Mouse (Mus musculus): Measurements from ENCODE around the gene Sept11. TPM values are rescaled to one million over a fixed set of nuclear protein-coding genes. Genes with fewer than 3 reads are reported as not detected.

Gene Sept11
- polyA plus RNA-seq, 1 experiment from 2014 or later, result 148 TPM

DNA sequence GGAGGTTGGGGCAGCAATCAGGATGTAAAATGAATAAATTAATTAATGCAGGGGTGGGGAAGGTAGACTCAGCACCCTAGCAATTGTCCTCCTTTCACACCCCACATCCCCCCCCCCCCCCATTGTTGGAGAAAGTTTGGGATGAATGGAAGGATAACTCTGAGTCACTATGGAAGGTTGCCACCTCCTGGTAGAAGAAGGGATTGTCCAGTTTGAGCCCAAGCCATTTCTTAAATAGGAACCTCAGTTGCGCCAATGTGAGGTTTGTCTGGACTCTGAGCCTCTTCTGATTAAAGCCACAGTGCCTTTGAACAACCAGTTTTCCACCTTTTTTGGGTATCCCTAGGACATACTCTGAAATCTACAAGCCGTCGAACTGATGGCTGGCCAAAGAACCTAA is 70.3 kb downstream of the Sept11 start:
- H3K4me1 ChIP-seq, result no peaks in the 10 kb centered on the region
- no peak overlapping the region for H3K27ac ChIP-seq
- no peak overlapping the region for H3K4me2 ChIP-seq
- H3K27me3 ChIP-seq (replicated peaks), result no peaks in the 10 kb centered on the region
- H3K36me3 ChIP-seq (replicated peaks), result peaks cover 43% of the 10 kb centered on the region
- no peak overlapping the region for H3K4me3 ChIP-seq
- no peaks in the 10 kb centered on the region for H3K9me3 ChIP-seq
- H3K9ac ChIP-seq, result no peak overlapping the region
- WGBS, result 80% methylated on average over 3 of the region's 3 CpGs
- no peak for ATAC-seq (replicated peaks)

DNA sequence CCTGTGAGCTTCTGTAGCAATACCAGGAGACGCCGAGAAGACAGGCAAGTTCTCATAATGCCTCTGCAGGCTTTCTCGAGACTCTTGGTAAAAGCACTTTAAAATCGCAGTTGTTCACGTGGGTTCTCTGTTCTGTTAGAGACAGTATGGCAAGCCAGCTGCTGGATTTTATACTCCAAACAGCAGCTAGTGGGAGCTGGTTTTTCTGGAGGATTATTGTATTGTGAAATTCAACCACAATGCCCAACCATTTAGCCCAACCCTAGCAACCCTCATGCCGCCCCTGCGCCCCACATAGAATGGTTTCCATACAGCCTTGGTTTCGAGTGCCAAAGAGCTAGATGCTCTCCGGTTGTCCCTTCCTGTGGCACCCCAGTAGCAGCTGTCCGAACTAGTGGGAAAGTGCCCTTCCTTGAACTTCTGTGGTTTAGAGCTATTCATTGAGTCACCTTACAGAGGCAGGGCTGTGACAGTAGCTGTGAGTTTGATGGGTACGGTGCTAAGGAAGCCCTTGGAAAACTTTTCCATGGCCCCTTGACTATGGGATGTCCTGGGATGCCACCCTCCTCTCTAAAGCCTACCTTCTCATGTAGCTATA is 74.8 kb downstream of the Sept11 start:
- Histone ChIP-seq H3K27me3 (replicated peaks) (no peaks in the 10 kb centered on the region), H3K9ac (no peak overlapping the region), H3K27ac (no peak overlapping the region), H3K36me3 (replicated peaks) (peaks cover 43% of the 10 kb centered on the region), H3K4me2 (no peak overlapping the region), H3K4me1 (no peaks in the 10 kb centered on the region), H3K4me3 (no peak overlapping the region), H3K9me3 (no peaks in the 10 kb centered on the region)
- WGBS, result 87% methylated on average over 11 of the region's 11 CpGs
- ATAC-seq (replicated peaks), result no peak

DNA sequence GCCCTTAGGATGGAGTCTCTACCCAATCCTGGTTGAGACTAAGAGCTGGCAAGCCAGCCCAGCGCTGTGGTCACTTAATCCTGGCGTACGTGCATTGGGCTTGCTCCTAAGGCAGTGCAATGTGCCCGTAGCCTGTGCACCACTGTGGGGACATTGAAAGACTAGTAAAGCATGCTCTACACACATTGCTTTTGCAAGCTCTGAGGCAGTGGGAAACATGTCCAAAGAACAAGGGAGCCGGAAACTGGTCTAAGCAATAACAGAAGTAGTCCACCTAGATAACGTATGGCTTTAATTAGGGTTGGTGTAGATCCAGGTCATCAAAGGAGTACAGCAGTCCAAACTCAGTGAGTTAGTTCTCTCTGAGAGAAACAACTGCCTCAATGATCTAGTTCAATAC is 75.4 kb downstream of the Sept11 start:
- Histone ChIP-seq H3K4me3 (no peak overlapping the region), H3K4me1 (no peaks in the 10 kb centered on the region), H3K9ac (no peak overlapping the region), H3K27me3 (replicated peaks) (no peaks in the 10 kb centered on the region), H3K4me2 (no peak overlapping the region), H3K9me3 (no peaks in the 10 kb centered on the region), H3K27ac (no peak overlapping the region), H3K36me3 (replicated peaks) (peaks cover 43% of the 10 kb centered on the region)
- ATAC-seq (replicated peaks), result no peak
- 94% methylated on average over 6 of the region's 6 CpGs for WGBS

DNA sequence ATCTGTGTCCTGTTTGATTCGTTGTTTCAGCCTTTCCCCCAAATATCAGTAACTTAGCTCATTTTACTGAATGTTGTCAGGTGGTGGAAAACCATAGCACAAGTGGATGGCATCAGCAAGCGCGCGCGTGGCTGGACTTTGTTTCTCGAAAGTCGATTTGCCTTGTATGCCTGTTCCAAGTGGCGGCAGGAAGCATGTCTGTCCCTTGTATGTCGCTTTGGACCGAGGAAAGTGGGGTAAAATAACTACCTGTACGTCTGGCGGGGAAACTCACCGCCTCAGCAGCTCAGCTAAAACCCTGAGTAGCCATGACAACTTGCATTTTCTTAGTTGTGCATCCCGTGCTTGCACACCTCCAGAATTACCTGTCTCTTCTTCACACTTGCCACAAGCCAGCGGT is 78.2 kb downstream of the Sept11 start:
- no peak for ATAC-seq (replicated peaks)
- H3K9ac ChIP-seq, result no peak overlapping the region

DNA sequence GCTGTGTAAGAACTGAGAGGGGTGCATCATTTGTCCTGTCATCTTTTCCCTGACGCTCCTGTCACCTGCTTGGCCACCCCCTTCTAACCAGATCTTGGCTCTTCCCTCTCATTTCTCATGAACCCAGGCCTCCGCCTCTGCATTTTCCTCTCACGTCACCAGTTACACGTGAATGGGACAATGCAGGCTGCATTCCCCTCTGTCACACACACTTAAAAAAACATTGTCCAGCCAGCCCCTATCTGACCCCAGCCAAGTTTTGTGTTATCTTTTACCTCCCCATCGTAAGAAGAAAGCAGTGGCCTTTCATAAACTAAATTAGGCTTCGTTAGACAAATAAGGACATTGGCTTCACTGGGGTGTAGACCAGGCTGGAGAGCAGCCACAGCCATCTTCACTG is 79.3 kb downstream of the Sept11 start:
- no peak for ATAC-seq (replicated peaks)
- Histone ChIP-seq H3K9ac (no peak overlapping the region), H3K36me3 (replicated peaks) (peaks cover 22% of the 10 kb centered on the region; the same call in 1 of the 2 replicates), H3K27ac (no peak overlapping the region), H3K4me3 (no peak overlapping the region), H3K4me1 (no peaks in the 10 kb centered on the region), H3K27me3 (replicated peaks) (no peaks in the 10 kb centered on the region), H3K4me2 (no peak overlapping the region), H3K9me3 (no peaks in the 10 kb centered on the region)
- WGBS, result 91% methylated on average over 6 of the region's 6 CpGs

More for the DNA sequence above, 78.2 kb downstream of the Sept11 start:
- Histone ChIP-seq H3K4me2 (no peak overlapping the region), H3K27ac (no peak overlapping the region), H3K4me1 (no peaks in the 10 kb centered on the region), H3K9me3 (no peaks in the 10 kb centered on the region), H3K36me3 (replicated peaks) (peaks cover 27% of the 10 kb centered on the region; the same call in 1 of the 2 replicates), H3K4me3 (no peak overlapping the region), H3K27me3 (replicated peaks) (no peaks in the 10 kb centered on the region)
- WGBS, result 95% methylated on average over 15 of the region's 15 CpGs

DNA sequence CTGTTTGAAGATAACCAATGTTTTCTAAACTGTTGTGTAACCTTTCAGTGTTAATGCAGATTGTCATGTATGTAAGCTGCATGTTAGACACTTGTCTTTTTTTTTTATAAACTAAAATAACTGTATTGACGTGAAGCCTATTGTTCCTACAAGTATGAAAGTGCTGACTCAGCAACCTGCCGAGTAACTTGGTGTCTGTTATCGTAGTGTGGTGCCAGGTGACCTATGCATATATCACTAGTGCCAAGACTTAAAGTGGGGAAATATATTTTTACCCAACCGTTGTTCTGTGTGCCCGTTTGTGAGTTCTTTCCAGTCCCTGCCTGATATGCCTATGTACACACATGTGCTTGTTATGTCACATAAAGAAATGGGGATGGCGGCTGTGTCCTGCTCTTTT is 81.4 kb downstream of the Sept11 start:
- Histone ChIP-seq H3K27me3 (replicated peaks) (no peaks in the 10 kb centered on the region), H3K4me3 (no peak overlapping the region), H3K4me1 (no peaks in the 10 kb centered on the region), H3K9me3 (no peaks in the 10 kb centered on the region), H3K4me2 (no peak overlapping the region), H3K36me3 (replicated peaks) (peaks cover 10% of the 10 kb centered on the region; the same call in 1 of the 2 replicates), H3K27ac (no peak overlapping the region), H3K9ac (no peak overlapping the region)
- no peak for ATAC-seq (replicated peaks)
- WGBS, result 90% methylated on average over 6 of the region's 6 CpGs

DNA sequence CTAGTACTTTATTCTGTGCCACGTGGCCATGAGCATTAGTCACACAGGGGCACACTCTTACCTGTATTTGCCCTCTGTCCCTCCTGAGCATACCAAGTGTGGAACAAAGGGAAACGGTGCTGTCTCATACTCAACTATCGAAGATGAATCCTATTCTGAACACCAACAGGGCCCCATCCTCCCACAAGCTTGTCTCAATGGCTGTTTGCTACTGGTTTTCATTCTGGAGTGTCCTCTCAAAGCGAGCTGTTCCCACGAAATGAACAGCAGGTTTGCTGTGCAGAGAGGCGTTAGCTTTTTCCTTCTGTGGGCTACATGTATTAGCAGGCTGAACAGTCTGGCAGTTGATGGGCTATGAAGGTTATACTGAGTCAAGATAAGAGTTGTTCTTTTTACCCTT is 85.4 kb downstream of the Sept11 start:
- Histone ChIP-seq H3K27me3 (replicated peaks) (no peaks in the 10 kb centered on the region), H3K36me3 (replicated peaks) (peaks cover 5% of the 10 kb centered on the region; the same call in 1 of the 2 replicates), H3K4me2 (no peak overlapping the region), H3K27ac (no peak overlapping the region), H3K9me3 (no peaks in the 10 kb centered on the region), H3K4me1 (no peaks in the 10 kb centered on the region), H3K9ac (no peak overlapping the region), H3K4me3 (no peak overlapping the region)
- no peak for ATAC-seq (replicated peaks)
- 79% methylated on average over 6 of the region's 6 CpGs for whole genome bisulfite sequencing

DNA sequence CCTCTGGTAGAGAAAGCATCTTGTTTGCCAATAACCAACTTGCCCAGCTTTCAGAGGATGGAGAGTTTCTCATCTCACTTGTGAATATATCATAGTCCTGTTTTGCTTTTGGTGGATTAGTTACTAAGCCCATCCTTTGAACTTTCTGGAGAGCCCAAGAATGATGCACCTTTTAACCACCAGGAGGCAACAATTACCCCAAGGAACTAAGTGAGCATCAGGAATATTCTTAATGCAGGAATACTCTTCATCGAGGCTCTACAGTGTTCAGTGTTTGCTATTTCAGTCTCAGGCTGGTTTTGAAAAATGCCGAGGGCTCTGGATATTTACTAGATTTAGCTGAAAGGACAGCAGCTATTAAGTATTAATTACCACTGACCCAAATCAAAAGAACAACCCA is 87.0 kb downstream of the Sept11 start:
- H3K4me3 ChIP-seq, result no peak overlapping the region
- no peaks in the 10 kb centered on the region for H3K4me1 ChIP-seq
- no peaks in the 10 kb centered on the region for H3K27me3 ChIP-seq (replicated peaks)
- no peaks in the 10 kb centered on the region for H3K9me3 ChIP-seq
- WGBS, result 80% methylated on average over 2 of the region's 2 CpGs
- H3K36me3 ChIP-seq (replicated peaks), result peaks cover 10% of the 10 kb centered on the region; the same call in 1 of the 2 replicates
- H3K9ac ChIP-seq, result no peak overlapping the region
- H3K4me2 ChIP-seq, result no peak overlapping the region
- peak; percentile 24; the same call in 1 of the 2 replicates for ATAC-seq (replicated peaks)
- H3K27ac ChIP-seq, result no peak overlapping the region

DNA sequence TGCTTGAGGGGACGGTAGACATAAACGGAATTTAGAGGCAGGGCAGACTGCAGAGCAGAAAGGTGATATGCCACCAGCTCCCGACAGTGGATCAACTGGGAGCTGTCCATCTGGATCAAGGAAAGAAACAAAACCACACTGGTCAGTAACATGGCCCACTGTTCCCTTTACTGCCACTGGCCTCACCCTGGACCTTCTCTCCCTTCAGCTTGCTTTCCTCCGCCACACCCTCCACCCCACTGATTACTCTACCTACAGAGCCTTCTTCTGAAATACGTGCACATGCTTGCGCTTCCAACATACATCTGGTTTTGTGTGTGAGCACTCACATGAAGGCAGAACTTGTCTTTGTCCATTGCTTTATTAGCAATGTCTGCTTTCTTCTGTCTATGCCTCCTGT is 90.1 kb downstream of the Sept11 start:
- Histone ChIP-seq H3K4me3 (no peak overlapping the region), H3K9ac (no peak overlapping the region), H3K4me2 (no peak overlapping the region), H3K4me1 (no peaks in the 10 kb centered on the region), H3K9me3 (no peaks in the 10 kb centered on the region), H3K27me3 (replicated peaks) (no peaks in the 10 kb centered on the region), H3K27ac (no peak overlapping the region), H3K36me3 (replicated peaks) (peaks cover 29% of the 10 kb centered on the region)
- ATAC-seq (replicated peaks), result no peak
- WGBS, result 85% methylated on average over 6 of the region's 6 CpGs

DNA sequence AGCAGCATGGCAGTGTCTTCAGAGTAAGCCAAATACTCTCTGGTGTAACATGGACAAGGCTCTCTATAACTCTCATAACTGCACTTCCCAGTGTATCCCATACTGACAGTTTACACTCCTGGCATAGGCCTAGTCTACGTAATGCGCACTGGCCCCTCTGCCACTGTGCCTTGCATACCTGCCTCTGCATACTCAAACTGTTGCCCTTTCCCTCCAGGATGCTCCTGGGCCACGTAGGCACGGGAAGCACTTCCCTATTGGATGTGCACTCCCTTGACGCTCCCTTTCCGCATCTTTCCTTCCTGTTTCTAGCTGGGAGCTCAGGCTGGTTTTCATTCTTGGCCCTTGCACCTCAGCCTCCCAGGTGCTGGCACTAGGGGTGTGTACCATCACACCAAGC is 91.3 kb downstream of the Sept11 start:
- no peak for ATAC-seq (replicated peaks)
- no peaks in the 10 kb centered on the region for H3K9me3 ChIP-seq
- H3K27ac ChIP-seq, result no peak overlapping the region
- H3K4me2 ChIP-seq, result no peak overlapping the region
- no peak overlapping the region for H3K4me3 ChIP-seq
- H3K9ac ChIP-seq, result no peak overlapping the region
- H3K36me3 ChIP-seq (replicated peaks), result peaks cover 33% of the 10 kb centered on the region
- 91% methylated on average over 6 of the region's 6 CpGs for WGBS
- no peaks in the 10 kb centered on the region for H3K4me1 ChIP-seq
- no peaks in the 10 kb centered on the region for H3K27me3 ChIP-seq (replicated peaks)

DNA sequence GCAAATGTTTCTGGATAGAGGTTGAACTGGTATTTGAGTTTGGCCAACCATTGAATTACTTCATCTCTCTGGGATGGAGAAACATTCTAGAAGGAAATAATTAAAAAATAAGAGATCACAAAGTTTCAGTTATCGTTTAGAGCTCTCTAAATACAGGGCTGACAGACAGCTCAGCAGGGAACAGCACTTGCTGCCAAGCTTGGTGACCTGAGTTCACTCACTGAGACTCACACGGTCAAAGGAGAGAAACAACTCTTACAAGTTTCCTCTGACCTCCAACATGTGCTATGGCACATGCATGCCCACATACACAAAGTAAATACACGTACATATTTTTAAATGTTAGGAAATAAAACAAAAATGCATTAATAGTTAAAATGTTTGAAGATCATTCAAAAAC is 96.4 kb downstream of the Sept11 start:
- Histone ChIP-seq H3K4me2 (no peak overlapping the region), H3K4me3 (no peak overlapping the region), H3K36me3 (replicated peaks) (peaks cover 26% of the 10 kb centered on the region), H3K27me3 (replicated peaks) (no peaks in the 10 kb centered on the region), H3K27ac (no peak overlapping the region), H3K9me3 (no peaks in the 10 kb centered on the region), H3K9ac (no peak overlapping the region), H3K4me1 (no peaks in the 10 kb centered on the region)
- no peak for ATAC-seq (replicated peaks)
- 72% methylated on average over 3 of the region's 3 CpGs for WGBS

DNA sequence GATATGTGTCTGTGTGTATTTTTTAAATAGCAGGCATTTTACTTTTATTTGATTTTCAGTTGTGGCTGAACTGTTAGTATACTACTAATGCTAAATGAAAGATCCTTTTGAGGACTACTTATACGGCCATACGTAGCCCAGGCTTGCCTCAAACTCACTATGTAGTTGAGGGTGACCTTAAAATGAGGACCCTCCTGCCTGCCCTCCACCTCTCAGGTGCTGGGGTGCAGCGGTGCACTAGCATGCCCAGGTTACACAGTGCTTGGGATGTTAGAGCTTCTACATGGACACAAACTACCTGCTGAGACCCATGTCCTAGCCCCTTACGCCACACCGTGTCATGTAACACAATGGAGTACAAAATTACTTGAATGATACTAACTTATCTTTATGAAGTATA is 97.2 kb downstream of the Sept11 start:
- H3K9ac ChIP-seq, result no peak overlapping the region
- H3K36me3 ChIP-seq (replicated peaks), result peaks cover 24% of the 10 kb centered on the region
- no peak overlapping the region for H3K4me2 ChIP-seq
- ATAC-seq (replicated peaks), result no peak; the same call in 1 of the 2 replicates
- no peak overlapping the region for H3K27ac ChIP-seq
- H3K4me3 ChIP-seq, result no peak overlapping the region
- no peaks in the 10 kb centered on the region for H3K4me1 ChIP-seq
- WGBS, result 96% methylated on average over 5 of the region's 5 CpGs
- H3K27me3 ChIP-seq (replicated peaks), result no peaks in the 10 kb centered on the region
- H3K9me3 ChIP-seq, result no peaks in the 10 kb centered on the region

DNA sequence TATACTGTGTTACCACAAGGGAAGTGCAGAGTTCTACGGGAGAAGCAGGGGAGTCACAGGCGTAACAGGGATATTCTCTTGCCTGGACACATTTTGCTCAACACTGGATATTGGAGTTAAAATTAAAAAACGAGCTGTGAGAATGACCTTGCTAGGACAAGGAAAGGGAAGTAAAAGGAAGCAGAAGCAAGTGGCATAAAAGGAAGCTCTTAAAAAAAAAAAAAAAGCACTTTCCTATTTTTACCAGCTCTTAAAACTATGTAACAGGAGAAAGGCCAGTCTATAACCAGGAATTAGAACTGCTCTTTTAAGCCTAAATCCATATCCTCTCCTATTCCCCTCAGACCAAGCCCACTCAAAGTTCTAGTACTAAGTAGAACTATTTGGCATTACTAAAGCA is 105.0 kb downstream of the Sept11 start:
- 88% methylated on average over 3 of the region's 3 CpGs for WGBS
- Histone ChIP-seq H3K4me2 (no peak overlapping the region), H3K27me3 (replicated peaks) (no peaks in the 10 kb centered on the region), H3K9ac (no peak overlapping the region), H3K27ac (no peak overlapping the region), H3K4me1 (peaks cover 4% of the 10 kb centered on the region), H3K4me3 (no peak overlapping the region), H3K36me3 (replicated peaks) (peaks cover 18% of the 10 kb centered on the region; the same call in 1 of the 2 replicates), H3K9me3 (no peaks in the 10 kb centered on the region)
- no peak for ATAC-seq (replicated peaks)

Measured in midbrain, embryonic 15.5 days (tissue).